Mouse (Mus musculus): ENCODE data around the gene Uchl4. TPM values are rescaled to one million over a fixed set of nuclear protein-coding genes. Genes with fewer than 3 reads are reported as not detected.
A peak's percentile ranks its signal among the peaks of the same experiment; 100 is the strongest.
"Not testable (repeated sequence)": the region's sequence is repeated elsewhere in the genome, so short reads cannot be mapped to it uniquely, and the experiment has no call there.

Uchl4 gene
- polyA plus RNA-seq (2016; fragmentation: Nextera tagmentation; extraction: Ambion mirVana) = 3.6 and 4.4 TPM in 2 replicates

DNA sequence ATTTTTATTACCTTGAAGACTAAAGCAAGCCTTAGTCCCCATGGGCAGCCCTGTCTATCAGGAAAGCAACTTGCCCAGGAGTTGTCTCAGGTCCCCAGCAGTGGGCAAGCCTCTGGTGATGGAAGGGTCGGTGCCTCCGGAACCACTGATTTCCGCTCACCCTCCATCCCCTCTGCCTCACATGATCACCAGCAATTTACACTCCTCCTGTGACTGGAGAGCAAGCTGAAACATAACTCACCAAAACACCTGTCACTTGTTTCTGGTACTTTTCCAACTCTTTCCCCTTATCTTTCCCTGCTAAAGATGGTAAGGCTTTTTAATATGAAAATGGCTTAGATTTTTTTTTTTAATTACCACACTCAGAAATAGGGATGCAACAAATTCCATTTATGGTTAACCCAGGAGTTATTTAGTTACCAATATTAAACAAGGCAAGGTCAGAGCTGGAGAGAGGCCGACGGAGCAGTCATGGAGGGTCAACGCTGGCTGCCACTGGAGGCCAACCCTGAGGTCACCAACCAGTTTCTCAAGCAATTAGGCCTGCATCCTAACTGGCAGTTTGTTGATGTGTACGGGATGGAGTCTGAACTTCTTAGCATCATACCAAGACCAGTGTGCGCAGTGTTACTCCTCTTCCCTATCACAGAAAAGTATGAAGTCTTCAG is at the start of gene Uchl4:
TSS of gene Uchl4 (plus strand) at position 434 of the 668 bp plus-strand sequence.
- WGBS = 94% methylated on average over 8 of the region's 8 CpGs

DNA sequence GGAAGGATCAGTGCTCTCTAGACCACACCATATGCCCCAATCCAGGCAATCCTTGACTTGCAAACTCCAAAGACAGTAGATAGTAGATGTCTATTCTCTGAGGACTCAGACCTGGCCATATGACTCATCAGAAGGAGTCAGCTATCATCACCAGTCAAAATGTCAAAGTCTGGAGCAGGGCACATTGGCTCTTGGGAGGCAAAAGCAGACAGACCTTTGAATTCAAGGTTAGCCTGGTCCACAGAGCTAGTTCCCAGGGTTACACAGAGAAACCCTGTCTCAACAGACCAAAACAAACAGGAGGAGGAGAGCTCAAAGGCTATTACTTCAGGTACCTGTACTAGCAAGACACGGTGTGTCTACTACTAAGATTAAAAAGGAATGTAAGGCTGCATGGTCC is 41.1 kb upstream of the Uchl4 start:
- Histone ChIP-seq H3K27ac (no peak overlapping the region), H3K36me3 (replicated peaks) (peaks cover 84% of the 10 kb centered on the region), H3K9me3 (no peaks in the 10 kb centered on the region), H3K4me1 (no peaks in the 10 kb centered on the region), H3K27me3 (ENCODE audit: poor library complexity, severe bottlenecking) (no peaks in the 10 kb centered on the region), H3K4me3 (no peak overlapping the region)
- no peak for DNase-seq (ENCODE audit: extremely low spot score, low spot score)
- WGBS = 97% methylated on average over 1 of the region's 1 CpGs

More for the DNA sequence above, at the start of gene Uchl4:
- Histone ChIP-seq H3K27ac (peak within 1 kb of the TSS; percentile 30; the same call in 1 of the 2 replicates), H3K4me1 (peaks cover 39% of the 10 kb centered on the region), H3K36me3 (replicated peaks) (peaks cover 30% of the 10 kb centered on the region), H3K9me3 (no peaks in the 10 kb centered on the region), H3K27me3 (ENCODE audit: poor library complexity, severe bottlenecking) (no peaks in the 10 kb centered on the region), H3K4me3 (no peak within 1 kb of the TSS)
- DNase-seq (ENCODE audit: extremely low spot score, low spot score) = no peak

DNA sequence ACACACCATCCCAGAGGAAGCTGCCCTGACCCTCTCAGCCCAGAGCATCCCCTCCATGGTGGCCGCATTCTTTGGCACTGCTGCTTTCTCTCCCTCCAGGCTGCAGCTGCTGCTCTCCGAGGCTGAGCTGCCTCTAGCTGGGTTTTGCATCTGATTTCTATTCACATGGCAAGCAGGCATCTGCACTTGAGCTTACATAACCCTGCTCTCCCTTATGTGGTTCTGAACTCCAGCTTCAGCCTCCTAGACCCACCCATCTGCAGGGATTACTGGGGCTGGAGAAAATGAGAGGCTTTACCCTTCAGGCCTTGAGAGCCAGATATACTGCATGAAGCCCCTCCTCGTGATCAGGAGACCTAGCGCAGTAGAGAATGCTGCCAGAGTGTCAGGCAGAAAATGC is 39.4 kb upstream of the Uchl4 start:
- Histone ChIP-seq H3K36me3 (replicated peaks) (peaks cover 83% of the 10 kb centered on the region), H3K4me1 (no peaks in the 10 kb centered on the region), H3K27ac (no peak overlapping the region), H3K9me3 (no peaks in the 10 kb centered on the region), H3K27me3 (ENCODE audit: poor library complexity, severe bottlenecking) (no peaks in the 10 kb centered on the region), H3K4me3 (no peak overlapping the region)
- WGBS = 87% methylated on average over 4 of the region's 4 CpGs
- no peak for DNase-seq (ENCODE audit: extremely low spot score, low spot score)

DNA sequence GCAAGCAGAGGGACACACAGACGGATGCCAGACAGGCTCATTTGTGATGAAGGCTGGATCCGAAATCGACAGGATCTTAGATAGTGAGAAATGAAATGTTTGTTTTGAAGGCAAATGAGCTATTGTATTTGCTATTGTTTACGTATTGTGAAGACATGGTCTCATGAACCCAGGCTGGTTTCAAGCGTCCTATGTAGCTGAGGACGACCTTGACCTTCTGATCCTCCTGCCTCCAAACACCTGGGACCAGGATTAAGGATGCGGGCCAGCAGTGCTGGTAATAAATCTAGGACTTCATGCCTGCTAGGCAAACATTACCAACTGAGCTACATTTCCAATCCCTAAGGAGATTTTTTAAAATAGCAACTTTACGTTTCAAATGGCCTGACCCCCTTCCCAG is 37.5 kb upstream of the Uchl4 start:
- DNase-seq (ENCODE audit: extremely low spot score, low spot score) = no peak
- 94% methylated on average over 8 of the region's 8 CpGs for WGBS
- no peaks in the 10 kb centered on the region for H3K9me3 ChIP-seq

DNA sequence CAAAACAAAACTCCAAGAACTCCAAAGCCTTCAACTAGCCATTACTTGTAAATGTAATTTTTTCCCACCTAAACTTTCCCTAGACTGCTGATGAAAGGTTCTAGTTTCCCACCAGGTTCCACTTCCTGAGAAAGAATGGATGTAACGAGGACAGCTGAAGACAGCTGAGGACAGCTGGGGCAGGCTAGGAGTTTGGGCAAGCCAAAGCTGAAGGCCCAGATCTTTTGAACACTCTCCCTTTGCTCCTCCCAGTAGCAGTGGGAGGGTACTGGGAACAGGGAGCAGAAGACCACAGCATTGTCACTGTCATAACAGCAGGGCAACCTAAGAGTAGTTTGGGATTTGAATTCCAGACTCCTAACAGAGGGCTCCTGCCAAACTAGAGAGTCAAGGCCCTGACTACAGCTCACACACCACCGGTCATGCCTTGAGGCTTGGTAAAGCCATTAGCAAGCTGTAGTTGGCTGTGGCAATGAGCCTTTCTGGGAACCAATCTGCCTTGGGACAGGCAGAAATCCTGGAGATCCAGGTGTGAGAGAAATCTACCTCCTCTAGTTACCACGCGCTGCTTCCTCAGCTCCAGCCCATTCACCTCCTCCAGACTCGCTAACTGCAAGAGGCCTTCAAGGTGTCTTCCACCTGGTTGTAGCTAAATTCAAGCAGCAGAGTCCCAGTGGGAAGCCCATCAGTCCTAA is 36.8 kb upstream of the Uchl4 start:
- Histone ChIP-seq H3K9me3 (no peaks in the 10 kb centered on the region), H3K27me3 (ENCODE audit: poor library complexity, severe bottlenecking) (no peaks in the 10 kb centered on the region), H3K4me1 (no peaks in the 10 kb centered on the region), H3K27ac (no peak overlapping the region), H3K36me3 (replicated peaks) (peaks cover 86% of the 10 kb centered on the region), H3K4me3 (no peak overlapping the region)
- 95% methylated on average over 5 of the region's 5 CpGs for WGBS
- DNase-seq (ENCODE audit: extremely low spot score, low spot score) = no peak

More for the DNA sequence above, 37.5 kb upstream of the Uchl4 start:
- H3K4me3 ChIP-seq = no peak overlapping the region
- H3K36me3 ChIP-seq (replicated peaks) = peaks cover 86% of the 10 kb centered on the region
- no peak overlapping the region for H3K27ac ChIP-seq
- H3K4me1 ChIP-seq = no peaks in the 10 kb centered on the region
- no peaks in the 10 kb centered on the region for H3K27me3 ChIP-seq (ENCODE audit: poor library complexity, severe bottlenecking)

DNA sequence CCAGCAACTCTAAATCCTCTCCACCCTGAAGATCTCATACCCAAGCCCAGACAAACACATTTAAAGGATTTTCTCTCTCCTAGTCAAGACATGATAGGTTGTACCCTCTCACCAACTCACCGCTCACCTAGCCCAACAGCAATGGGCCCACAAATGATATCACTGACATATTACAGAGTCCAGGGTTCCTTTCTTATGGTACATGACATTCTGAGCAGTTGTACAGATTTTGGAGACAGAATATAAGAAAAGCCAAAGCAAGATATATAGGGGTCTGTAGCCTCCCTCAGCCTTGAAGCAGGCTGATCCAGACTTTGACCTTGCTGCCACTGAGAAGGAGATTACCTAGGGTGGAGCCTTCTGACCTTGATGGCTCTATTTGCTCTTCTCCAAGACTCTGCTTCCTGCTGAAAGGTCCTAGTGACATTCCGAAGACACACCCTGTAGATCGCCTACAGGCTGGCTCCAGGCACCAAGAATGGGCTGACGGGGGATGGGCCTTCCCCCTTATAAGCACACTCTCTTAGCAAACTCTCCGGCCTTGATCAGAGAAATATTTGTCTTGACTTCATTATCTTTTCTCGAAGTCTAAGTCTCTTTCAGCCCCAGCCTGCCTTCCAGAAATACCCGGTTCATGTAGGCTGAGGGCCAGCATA is 36.1 kb upstream of the Uchl4 start:
- WGBS = 94% methylated on average over 7 of the region's 7 CpGs
- peaks cover 86% of the 10 kb centered on the region for H3K36me3 ChIP-seq (replicated peaks)
- H3K9me3 ChIP-seq; DNase-seq (ENCODE audit: extremely low spot score, low spot score); H3K4me1 ChIP-seq; H3K4me3 ChIP-seq; H3K27me3 ChIP-seq (ENCODE audit: poor library complexity, severe bottlenecking); H3K27ac ChIP-seq: not testable (repeated sequence)

DNA sequence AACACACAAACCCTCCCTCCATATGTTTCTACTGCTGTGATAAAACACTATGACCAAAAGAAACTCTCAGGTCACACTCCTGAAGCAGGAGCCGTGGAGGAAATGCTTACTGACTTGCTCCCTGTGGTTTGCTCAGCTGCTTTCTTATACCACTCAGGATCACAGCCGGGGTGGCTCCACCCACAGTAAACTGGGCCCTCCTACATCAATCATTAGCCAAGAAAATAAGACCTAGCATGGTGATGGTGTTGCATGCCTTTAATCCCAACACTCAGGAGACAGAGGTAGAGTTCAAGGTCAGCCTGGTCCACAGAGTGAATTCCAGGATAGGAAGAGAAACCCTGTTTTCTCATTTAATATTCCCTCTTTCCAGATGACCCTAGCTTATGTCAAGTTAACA is 35.1 kb upstream of the Uchl4 start:
- H3K4me3 ChIP-seq = no peak overlapping the region
- H3K9me3 ChIP-seq = no peaks in the 10 kb centered on the region
- H3K27me3 ChIP-seq (ENCODE audit: poor library complexity, severe bottlenecking) = no peaks in the 10 kb centered on the region
- H3K27ac ChIP-seq = no peak overlapping the region
- DNase-seq (ENCODE audit: extremely low spot score, low spot score) = no peak
- WGBS = 82% methylated on average over 2 of the region's 2 CpGs
- H3K36me3 ChIP-seq (replicated peaks) = peaks cover 88% of the 10 kb centered on the region
- no peaks in the 10 kb centered on the region for H3K4me1 ChIP-seq

DNA sequence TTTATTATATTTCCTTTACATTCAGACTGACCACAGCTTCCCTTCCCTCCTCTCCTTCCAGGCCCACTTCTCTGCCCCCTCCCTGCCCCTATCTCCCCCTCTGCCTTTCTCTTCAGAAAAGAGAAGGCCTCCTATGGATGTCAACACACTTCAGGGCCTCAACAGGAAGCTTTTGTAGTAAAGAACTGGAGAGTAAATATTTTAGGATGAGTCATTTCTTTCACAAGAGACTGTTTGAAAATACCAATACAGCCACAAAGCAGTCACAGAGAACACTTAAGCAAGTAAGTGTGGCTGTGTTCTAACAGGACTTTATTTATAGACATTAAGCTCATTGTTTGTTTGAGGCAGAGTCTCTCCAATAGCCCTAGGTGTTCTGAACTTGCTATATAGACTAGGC is 32.7 kb upstream of the Uchl4 start:
- DNase-seq (ENCODE audit: extremely low spot score, low spot score) = no peak

DNA sequence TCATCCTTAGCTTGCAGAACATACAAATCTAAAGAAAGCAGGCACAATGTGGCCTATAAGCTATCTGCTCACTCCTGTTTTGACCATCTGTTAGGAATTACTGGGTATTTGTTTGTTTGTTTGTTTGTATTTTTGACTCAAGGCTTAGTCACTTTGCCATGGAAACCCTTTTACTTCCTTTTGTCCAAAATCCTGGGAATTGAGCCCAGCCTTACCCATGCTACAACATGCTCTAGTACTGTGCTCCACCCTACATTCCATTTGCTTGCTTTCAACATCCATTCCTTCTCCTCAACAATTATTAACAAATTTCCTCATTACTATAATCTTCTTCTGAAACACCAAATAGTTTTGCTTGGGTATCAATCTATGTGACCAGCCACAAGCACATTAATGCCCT is 32.1 kb upstream of the Uchl4 start:
- no peak overlapping the region for H3K4me3 ChIP-seq
- H3K9me3 ChIP-seq = no peaks in the 10 kb centered on the region
- DNase-seq (ENCODE audit: extremely low spot score, low spot score) = no peak
- peaks cover 91% of the 10 kb centered on the region for H3K36me3 ChIP-seq (replicated peaks)
- H3K4me1 ChIP-seq = no peaks in the 10 kb centered on the region
- H3K27ac ChIP-seq = no peak overlapping the region
- H3K27me3 ChIP-seq (ENCODE audit: poor library complexity, severe bottlenecking) = no peaks in the 10 kb centered on the region

More for the DNA sequence above, 32.7 kb upstream of the Uchl4 start:
- no peak overlapping the region for H3K4me3 ChIP-seq
- H3K27me3 ChIP-seq (ENCODE audit: poor library complexity, severe bottlenecking) = no peaks in the 10 kb centered on the region
- no peaks in the 10 kb centered on the region for H3K9me3 ChIP-seq
- no peaks in the 10 kb centered on the region for H3K4me1 ChIP-seq
- H3K36me3 ChIP-seq (replicated peaks) = peaks cover 90% of the 10 kb centered on the region
- H3K27ac ChIP-seq = no peak overlapping the region

DNA sequence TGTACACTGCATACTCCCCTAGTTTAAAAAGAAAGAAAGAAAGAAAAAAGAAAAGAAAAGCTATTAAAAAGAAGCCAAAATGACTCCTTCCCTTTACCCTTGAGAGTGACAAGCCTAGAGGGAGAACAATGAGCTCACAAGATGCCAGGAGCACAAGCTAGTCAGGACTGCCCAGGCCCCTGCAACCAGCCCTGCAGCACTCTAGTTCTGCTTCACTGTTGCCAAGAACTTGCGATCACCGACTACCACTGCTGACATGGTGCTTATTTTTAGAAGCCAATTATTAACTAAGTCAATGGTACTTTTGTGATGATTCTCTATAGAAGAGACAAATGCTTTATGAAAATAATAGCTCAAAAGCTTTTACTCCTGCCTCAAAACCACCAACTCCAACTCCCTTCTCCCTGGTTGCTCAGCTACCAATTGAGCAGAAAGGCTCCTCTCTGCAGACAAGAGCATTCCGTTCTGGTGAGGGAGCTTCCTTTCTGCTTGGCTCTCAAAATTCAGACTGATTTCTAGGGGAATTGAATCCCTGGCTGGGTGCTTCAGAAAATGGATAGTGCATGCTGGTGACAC is 27.4 kb upstream of the Uchl4 start:
- no peak overlapping the region for H3K27ac ChIP-seq
- no peaks in the 10 kb centered on the region for H3K27me3 ChIP-seq (ENCODE audit: poor library complexity, severe bottlenecking)
- WGBS = 91% methylated on average over 3 of the region's 3 CpGs
- H3K4me1 ChIP-seq = no peaks in the 10 kb centered on the region
- H3K4me3 ChIP-seq = no peak overlapping the region
- H3K9me3 ChIP-seq = no peaks in the 10 kb centered on the region
- no peak for DNase-seq (ENCODE audit: extremely low spot score, low spot score)
- H3K36me3 ChIP-seq (replicated peaks) = peaks cover 93% of the 10 kb centered on the region

DNA sequence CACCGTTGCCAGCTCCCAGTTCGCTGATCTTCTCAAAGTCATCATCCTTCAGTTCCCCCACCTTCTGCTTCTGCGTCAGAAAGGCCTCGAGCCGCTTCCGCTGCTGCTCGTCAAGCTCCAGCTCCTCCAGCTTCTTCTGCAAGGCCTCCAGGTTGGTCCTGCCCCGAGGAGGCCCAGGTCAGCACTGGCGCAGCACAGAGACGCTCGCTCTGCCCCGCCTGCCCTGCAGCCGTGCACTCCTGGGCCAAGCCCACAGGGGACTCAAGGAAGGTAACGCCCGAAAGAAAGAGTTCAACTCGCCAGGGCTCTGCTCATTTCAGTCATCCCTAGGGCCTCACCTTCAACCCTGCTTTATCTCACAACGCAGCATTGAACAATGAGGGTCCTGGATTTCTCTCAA is 20.5 kb upstream of the Uchl4 start:
- Histone ChIP-seq H3K4me1 (peaks cover 3% of the 10 kb centered on the region), H3K27ac (no peak overlapping the region), H3K27me3 (ENCODE audit: poor library complexity, severe bottlenecking) (no peaks in the 10 kb centered on the region), H3K36me3 (replicated peaks) (peaks cover 51% of the 10 kb centered on the region), H3K4me3 (no peak overlapping the region), H3K9me3 (no peaks in the 10 kb centered on the region)
- DNase-seq (ENCODE audit: extremely low spot score, low spot score) = no peak
- WGBS = 95% methylated on average over 17 of the region's 17 CpGs

DNA sequence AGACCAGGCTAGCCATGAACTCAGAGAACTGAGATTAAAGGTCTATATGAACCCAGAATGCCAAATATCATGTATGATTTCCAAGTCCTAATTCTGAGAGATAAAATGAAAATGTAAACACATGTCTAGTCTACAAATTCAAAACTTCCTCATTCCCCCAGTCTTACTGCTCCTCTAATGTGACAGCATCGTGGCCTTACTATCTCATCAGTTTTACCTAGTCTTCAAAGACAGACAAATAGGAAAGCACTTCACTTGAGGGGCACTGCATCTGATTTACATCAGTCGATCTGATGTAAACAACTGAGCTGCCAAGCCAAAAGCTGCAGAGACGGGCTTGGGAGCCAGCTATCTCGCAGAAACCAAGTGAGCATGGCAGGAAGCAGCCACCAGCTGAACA is 18.9 kb upstream of the Uchl4 start:
- Histone ChIP-seq H3K4me1 (peaks cover 19% of the 10 kb centered on the region), H3K4me3 (no peak overlapping the region), H3K27ac (no peak overlapping the region), H3K9me3 (no peaks in the 10 kb centered on the region), H3K36me3 (replicated peaks) (peaks cover 35% of the 10 kb centered on the region), H3K27me3 (ENCODE audit: poor library complexity, severe bottlenecking) (no peaks in the 10 kb centered on the region)
- DNase-seq (ENCODE audit: extremely low spot score, low spot score) = no peak
- 88% methylated on average over 4 of the region's 4 CpGs for WGBS

DNA sequence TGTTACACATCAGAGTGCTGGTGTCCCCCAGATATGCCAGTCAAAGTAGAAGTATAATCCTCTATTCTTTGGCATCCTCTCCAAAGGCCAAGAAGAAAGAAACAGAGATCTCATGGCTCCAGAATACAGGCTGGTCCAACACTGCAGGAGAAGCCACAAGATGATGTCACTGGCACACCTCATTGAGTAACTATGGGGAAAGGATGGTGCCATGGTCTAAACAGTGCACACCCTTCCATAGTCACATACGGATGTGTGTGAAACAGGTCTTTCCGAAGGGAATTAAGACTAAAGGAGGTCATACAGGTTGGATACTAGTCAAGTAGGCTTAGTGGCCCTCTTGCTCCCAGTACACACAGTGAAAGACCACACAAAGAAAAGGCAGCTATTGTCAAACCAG is 18.4 kb upstream of the Uchl4 start:
- Histone ChIP-seq H3K27ac (no peak overlapping the region), H3K36me3 (replicated peaks) (peaks cover 29% of the 10 kb centered on the region), H3K9me3 (no peaks in the 10 kb centered on the region), H3K4me3 (no peak overlapping the region), H3K27me3 (ENCODE audit: poor library complexity, severe bottlenecking) (no peaks in the 10 kb centered on the region), H3K4me1 (peaks cover 19% of the 10 kb centered on the region)
- WGBS = 93% methylated on average over 2 of the region's 2 CpGs
- DNase-seq (ENCODE audit: extremely low spot score, low spot score) = no peak
